Mouse (Mus musculus): ENCODE measurements around the gene Npm3. TPM values are rescaled to one million over a fixed set of nuclear protein-coding genes. Genes with fewer than 3 reads are reported as not detected.

Npm3 gene
- polyA plus RNA-seq, 1 experiment from 2014 or later: 4.6 TPM

DNA sequence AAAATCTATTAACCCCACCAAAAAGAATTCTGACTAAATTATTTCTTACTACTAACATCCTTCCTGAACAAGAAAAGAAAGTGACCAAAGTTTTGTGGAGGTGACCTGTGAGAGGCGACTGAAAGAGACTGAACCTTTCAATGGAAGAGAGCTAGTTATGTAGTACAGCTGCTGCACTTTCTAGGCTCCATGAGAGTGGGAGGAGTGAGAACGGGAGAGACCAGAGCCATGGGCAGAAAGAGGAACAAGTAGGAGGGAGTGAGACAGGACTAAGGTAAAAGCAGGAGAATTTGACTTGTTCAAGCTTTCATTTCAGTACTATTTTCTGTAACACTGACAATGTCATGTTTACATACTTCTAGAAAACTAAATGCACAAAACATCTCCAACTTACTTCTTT lies 26.1 kb upstream of the Npm3 start:
- Histone ChIP-seq H3K4me1 (ENCODE audit: control insufficient read depth, low read depth, low read length) (peaks cover 7% of the 10 kb centered on the region), H3K36me3 (ENCODE audit: control insufficient read depth, insufficient read depth) (peaks cover 73% of the 10 kb centered on the region)
- WGBS (ENCODE audit: insufficient replicate concordance): 70% methylated on average over 2 of the region's 2 CpGs

DNA sequence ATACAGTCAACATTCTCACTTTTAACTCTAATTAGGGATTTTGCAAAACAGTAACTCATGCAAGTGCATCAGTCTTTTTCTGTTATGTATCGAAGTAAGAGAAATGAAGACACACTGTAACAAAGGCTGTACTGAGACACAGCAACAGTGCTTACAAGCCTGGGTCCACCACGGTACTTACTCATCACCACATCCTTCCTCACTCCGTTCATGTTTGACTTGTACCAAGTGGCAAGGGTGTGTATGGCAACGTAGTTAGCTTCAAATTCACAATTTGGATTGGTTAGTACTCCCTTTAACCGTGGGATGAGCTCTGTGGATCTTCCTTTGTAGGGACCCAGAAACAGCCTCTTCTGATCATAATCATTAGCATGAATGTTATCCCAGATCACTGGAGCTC lies 22.1 kb upstream of the Npm3 start:
- Histone ChIP-seq H3K9me3 (replicated peaks; ENCODE audit: control insufficient read depth, low read length) (no peaks in the 10 kb centered on the region), H3K27ac (ENCODE audit: low read length) (no peak overlapping the region), H3K4me1 (ENCODE audit: control insufficient read depth, low read depth, low read length) (no peaks in the 10 kb centered on the region), H3K9ac (ENCODE audit: low read depth, low read length) (no peak overlapping the region), H3K36me3 (ENCODE audit: control insufficient read depth, insufficient read depth) (peaks cover 86% of the 10 kb centered on the region), H3K4me2 (ENCODE audit: low read depth, low read length) (no peak overlapping the region), H3K27me3 (ENCODE audit: control insufficient read depth, insufficient read depth, low read depth, low read length) (no peaks in the 10 kb centered on the region), H3K4me3 (ENCODE audit: low read depth, low read length) (no peak overlapping the region)
- ATAC-seq (ENCODE audit: low read depth): no peak
- 80% methylated on average over 5 of the region's 5 CpGs for WGBS (ENCODE audit: insufficient replicate concordance)

More for the DNA sequence above, 26.1 kb upstream of the Npm3 start:
- Histone ChIP-seq H3K27me3 (ENCODE audit: control insufficient read depth, insufficient read depth, low read depth, low read length) (no peaks in the 10 kb centered on the region), H3K27ac (ENCODE audit: low read length) (no peak overlapping the region), H3K4me2 (ENCODE audit: low read depth, low read length) (no peak overlapping the region), H3K9ac (ENCODE audit: low read depth, low read length) (no peak overlapping the region), H3K4me3 (ENCODE audit: low read depth, low read length) (no peak overlapping the region), H3K9me3 (replicated peaks; ENCODE audit: control insufficient read depth, low read length) (no peaks in the 10 kb centered on the region)
- ATAC-seq (ENCODE audit: low read depth): no peak

DNA sequence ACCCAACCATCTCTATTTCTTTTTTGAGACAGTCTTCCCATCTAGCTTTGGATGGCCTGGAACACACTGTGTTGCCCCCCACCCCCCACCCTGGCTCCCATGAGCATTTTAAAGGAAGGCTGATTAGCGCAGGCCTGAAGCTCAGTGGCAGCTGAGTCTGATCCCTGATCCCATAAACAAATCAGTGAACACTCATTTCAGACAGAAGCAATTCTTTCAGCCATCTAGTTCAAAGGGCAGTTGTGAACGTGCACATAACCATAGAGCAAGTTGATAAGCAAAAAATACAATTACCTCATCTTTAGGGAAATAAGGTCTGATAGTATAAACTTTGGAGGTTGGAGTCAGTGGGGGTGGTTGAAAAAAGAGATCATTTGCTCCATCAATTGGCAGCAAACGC lies 11.4 kb upstream of the Npm3 start:
- Histone ChIP-seq H3K27me3 (ENCODE audit: control insufficient read depth, insufficient read depth, low read depth, low read length) (no peaks in the 10 kb centered on the region), H3K27ac (ENCODE audit: low read length) (no peak overlapping the region), H3K4me2 (ENCODE audit: low read depth, low read length) (no peak overlapping the region), H3K4me1 (ENCODE audit: control insufficient read depth, low read depth, low read length) (no peaks in the 10 kb centered on the region), H3K4me3 (ENCODE audit: low read depth, low read length) (no peak overlapping the region), H3K36me3 (ENCODE audit: control insufficient read depth, insufficient read depth) (peaks cover 83% of the 10 kb centered on the region), H3K9me3 (replicated peaks; ENCODE audit: control insufficient read depth, low read length) (no peaks in the 10 kb centered on the region), H3K9ac (ENCODE audit: low read depth, low read length) (no peak overlapping the region)
- ATAC-seq (ENCODE audit: low read depth): no peak
- WGBS (ENCODE audit: insufficient replicate concordance): 85% methylated on average over 3 of the region's 3 CpGs

DNA sequence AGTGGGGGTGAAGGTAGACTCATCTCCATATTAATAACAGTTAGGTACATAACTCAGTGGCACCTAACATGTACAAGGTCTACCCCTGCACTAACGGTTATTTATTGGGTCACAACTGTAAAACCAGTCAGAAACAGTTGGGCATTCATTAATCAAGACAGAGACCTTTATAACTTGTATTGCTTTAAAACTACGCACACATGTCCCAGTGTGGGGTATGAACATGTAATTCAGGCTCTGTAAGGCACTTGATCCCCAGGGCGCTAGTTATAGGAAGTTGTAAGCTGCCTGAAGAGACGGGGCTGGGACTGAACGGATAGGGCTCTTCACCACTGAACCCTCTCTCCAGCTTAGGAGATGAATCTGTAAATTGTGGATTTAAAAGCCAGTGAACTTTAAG lies 9.3 kb upstream of the Npm3 start:
- Histone ChIP-seq H3K9me3 (replicated peaks; ENCODE audit: control insufficient read depth, low read length) (no peaks in the 10 kb centered on the region), H3K27me3 (ENCODE audit: control insufficient read depth, insufficient read depth, low read depth, low read length) (no peaks in the 10 kb centered on the region), H3K9ac (ENCODE audit: low read depth, low read length) (no peak overlapping the region), H3K27ac (ENCODE audit: low read length) (no peak overlapping the region), H3K36me3 (ENCODE audit: control insufficient read depth, insufficient read depth) (peaks cover 85% of the 10 kb centered on the region), H3K4me3 (ENCODE audit: low read depth, low read length) (no peak overlapping the region), H3K4me2 (ENCODE audit: low read depth, low read length) (no peak overlapping the region), H3K4me1 (ENCODE audit: control insufficient read depth, low read depth, low read length) (no peaks in the 10 kb centered on the region)
- ATAC-seq (ENCODE audit: low read depth): no peak
- WGBS (ENCODE audit: insufficient replicate concordance): 93% methylated on average over 5 of the region's 5 CpGs

DNA sequence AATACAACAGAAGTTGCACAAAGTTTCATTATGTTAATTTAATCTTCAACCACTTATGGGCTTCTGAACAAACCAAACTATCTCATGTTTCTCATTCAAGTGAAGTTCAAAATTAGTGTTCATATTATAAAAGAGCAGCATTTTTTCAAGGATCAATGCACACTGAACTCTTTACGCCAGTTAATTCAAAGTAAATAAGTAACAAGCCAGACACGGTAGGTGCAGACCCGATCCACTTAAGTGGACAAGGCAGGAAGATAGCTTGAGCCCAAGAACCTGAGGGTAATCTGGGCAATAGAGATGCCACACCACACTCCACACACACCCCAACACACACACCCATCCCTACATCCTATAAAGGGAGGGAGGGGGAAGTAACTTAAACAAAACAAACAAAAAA lies 4.2 kb upstream of the Npm3 start:
- peaks cover 6% of the 10 kb centered on the region for H3K4me1 ChIP-seq (ENCODE audit: control insufficient read depth, low read depth, low read length)
- no peaks in the 10 kb centered on the region for H3K9me3 ChIP-seq (replicated peaks; ENCODE audit: control insufficient read depth, low read length)
- no peak overlapping the region for H3K4me3 ChIP-seq (ENCODE audit: low read depth, low read length)
- no peak for ATAC-seq (ENCODE audit: low read depth)
- no peak overlapping the region for H3K4me2 ChIP-seq (ENCODE audit: low read depth, low read length)
- H3K27ac ChIP-seq (ENCODE audit: low read length): no peak overlapping the region
- H3K36me3 ChIP-seq (ENCODE audit: control insufficient read depth, insufficient read depth): peaks cover 64% of the 10 kb centered on the region
- H3K9ac ChIP-seq (ENCODE audit: low read depth, low read length): no peak overlapping the region
- WGBS (ENCODE audit: insufficient replicate concordance): 89% methylated on average over 3 of the region's 3 CpGs
- H3K27me3 ChIP-seq (ENCODE audit: control insufficient read depth, insufficient read depth, low read depth, low read length): no peaks in the 10 kb centered on the region

DNA sequence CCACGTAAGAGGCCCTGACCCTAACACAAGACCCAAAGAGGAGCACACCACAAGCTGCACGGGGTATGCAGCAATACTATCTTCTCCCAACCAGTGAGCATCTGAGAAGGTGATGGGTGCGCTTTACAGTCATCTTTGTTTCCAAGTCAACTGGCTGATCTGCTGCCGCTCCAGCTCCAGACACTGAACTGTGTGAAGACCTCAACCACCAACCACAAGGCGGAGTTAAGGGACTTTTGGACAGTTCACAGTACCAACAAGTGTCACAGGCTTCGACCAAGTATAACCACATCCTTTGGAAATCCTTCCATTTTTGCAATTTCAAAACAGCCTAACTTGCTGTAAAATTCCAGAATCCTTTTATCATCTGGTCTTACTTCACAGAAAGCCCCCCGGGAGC lies 2.5 kb upstream of the Npm3 start:
- H3K9ac ChIP-seq (ENCODE audit: low read depth, low read length): no peak overlapping the region
- WGBS (ENCODE audit: insufficient replicate concordance): 76% methylated on average over 7 of the region's 7 CpGs
- no peaks in the 10 kb centered on the region for H3K27me3 ChIP-seq (ENCODE audit: control insufficient read depth, insufficient read depth, low read depth, low read length)
- H3K4me3 ChIP-seq (ENCODE audit: low read depth, low read length): no peak overlapping the region
- H3K4me2 ChIP-seq (ENCODE audit: low read depth, low read length): no peak overlapping the region
- no peak overlapping the region for H3K27ac ChIP-seq (ENCODE audit: low read length)
- no peak for ATAC-seq (ENCODE audit: low read depth)
- H3K9me3 ChIP-seq (replicated peaks; ENCODE audit: control insufficient read depth, low read length): no peaks in the 10 kb centered on the region
- peaks cover 47% of the 10 kb centered on the region for H3K36me3 ChIP-seq (ENCODE audit: control insufficient read depth, insufficient read depth)
- H3K4me1 ChIP-seq (ENCODE audit: control insufficient read depth, low read depth, low read length): peaks cover 17% of the 10 kb centered on the region

DNA sequence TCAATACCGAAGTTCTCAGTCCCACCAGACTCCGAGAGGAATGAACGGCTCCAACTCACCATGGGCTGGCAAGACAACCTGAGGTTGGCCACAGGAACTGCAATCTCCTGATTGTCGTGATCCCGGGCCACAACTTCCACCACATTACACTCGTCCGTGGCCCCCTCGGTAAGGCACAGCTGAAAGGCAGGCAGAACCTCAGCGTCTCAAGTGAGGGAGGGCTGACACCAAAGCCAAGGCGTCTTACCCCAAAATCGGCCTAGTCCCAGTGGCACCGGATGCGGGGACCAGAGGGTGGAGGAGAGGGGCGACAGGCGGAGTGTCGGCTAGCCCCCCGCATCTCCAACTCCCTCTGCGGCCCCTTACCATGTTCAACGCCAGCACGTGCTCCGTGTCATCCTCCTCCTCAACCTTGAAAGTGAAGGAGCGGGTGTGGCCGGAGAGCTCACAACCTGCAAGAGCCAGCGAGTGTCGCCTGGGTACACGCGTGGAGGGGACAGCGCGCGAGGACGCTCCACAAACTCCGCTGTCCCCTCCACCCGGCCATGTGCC lies 624 bp downstream of the Npm3 start:
- H3K4me1 ChIP-seq (ENCODE audit: control insufficient read depth, low read depth, low read length): peaks cover 22% of the 10 kb centered on the region

DNA sequence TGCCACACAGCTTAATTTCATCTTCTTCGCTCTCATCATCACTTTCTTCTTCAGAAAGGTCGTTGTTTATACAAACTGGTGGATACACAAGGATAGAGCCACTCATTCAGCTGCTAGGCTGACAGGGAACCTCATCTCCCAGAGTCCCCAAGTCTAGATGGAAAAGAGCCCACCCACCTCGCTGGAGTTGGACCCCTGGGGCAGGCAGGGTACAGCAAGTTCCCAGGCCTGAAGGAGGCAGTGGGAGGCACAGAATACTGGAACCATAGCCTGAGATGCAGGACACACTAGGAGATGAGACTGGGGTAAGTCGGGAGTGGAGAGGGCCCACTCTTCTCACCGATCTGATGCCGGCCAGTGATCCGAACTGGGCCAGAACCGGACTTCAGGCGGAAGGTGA lies 1.2 kb downstream of the Npm3 start:
- H3K4me2 ChIP-seq (ENCODE audit: low read depth, low read length): peak overlapping the region; percentile 95
- H3K27me3 ChIP-seq (ENCODE audit: control insufficient read depth, insufficient read depth, low read depth, low read length): peaks cover 32% of the 10 kb centered on the region
- peaks cover 22% of the 10 kb centered on the region for H3K4me1 ChIP-seq (ENCODE audit: control insufficient read depth, low read depth, low read length)
- H3K9me3 ChIP-seq (replicated peaks; ENCODE audit: control insufficient read depth, low read length): no peaks in the 10 kb centered on the region
- peak overlapping the region; percentile 87 for H3K4me3 ChIP-seq (ENCODE audit: low read depth, low read length)
- WGBS (ENCODE audit: insufficient replicate concordance): 32% methylated on average over 9 of the region's 9 CpGs
- H3K9ac ChIP-seq (ENCODE audit: low read depth, low read length): peak overlapping the region; percentile 80
- no peak overlapping the region for H3K27ac ChIP-seq (ENCODE audit: low read length)
- ATAC-seq (ENCODE audit: low read depth): no peak
- peaks cover 15% of the 10 kb centered on the region for H3K36me3 ChIP-seq (ENCODE audit: control insufficient read depth, insufficient read depth)

More for the DNA sequence above, 624 bp downstream of the Npm3 start:
- H3K36me3 ChIP-seq (ENCODE audit: control insufficient read depth, insufficient read depth): peaks cover 19% of the 10 kb centered on the region
- under 1% methylated on average over 33 of the region's 33 CpGs for WGBS (ENCODE audit: insufficient replicate concordance)
- peak overlapping the region; percentile 95 for H3K4me2 ChIP-seq (ENCODE audit: low read depth, low read length)
- peak overlapping the region; percentile 87 for H3K4me3 ChIP-seq (ENCODE audit: low read depth, low read length)
- no peak overlapping the region for H3K27ac ChIP-seq (ENCODE audit: low read length)
- ATAC-seq (ENCODE audit: low read depth): peak; percentile 19
- H3K9ac ChIP-seq (ENCODE audit: low read depth, low read length): peak overlapping the region; percentile 80
- peaks cover 26% of the 10 kb centered on the region for H3K27me3 ChIP-seq (ENCODE audit: control insufficient read depth, insufficient read depth, low read depth, low read length)
- H3K9me3 ChIP-seq (replicated peaks; ENCODE audit: control insufficient read depth, low read length): no peaks in the 10 kb centered on the region

DNA sequence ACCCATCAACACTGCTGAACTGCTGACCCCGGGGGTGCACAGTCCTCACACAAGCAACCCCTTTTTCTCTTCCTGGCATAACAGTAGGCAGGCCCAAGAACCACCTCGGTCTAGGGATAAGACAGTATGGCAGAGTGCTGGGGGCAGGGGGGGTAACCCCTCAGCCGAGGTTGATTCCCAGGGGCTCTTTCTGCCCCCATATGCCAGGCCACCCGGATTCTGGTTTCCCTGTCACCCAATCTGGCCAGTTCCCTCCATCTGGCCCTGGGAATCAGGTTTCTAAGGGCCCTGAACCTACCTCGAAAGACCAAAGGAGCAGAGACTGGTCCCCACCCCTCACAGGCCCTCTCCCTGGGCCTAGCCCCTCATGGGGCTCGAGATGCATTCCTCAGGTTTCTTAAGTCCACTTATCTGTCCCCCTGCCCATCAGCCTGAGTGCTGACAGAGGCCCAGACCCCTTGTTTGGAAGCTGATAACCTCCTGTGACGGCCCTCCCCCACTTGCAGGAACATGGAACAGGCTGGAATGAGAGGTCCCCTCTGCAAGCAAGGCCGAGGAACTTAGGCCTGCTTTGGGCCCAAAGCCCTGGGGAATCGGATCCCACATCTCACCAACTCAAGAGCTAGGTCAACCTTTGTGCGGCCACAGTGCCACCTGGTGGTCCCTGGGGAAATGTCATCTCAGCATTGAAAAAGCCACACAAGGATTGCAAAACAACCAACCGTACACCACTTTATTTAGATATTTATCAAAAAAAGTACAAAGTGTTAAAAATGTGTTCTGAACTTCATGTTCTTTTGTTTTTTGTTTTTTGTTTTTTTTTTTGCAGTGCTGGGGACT lies 2.1 kb downstream of the Npm3 start:
- Histone ChIP-seq H3K36me3 (ENCODE audit: control insufficient read depth, insufficient read depth) (peaks cover 9% of the 10 kb centered on the region), H3K9ac (ENCODE audit: low read depth, low read length) (no peak overlapping the region), H3K27ac (ENCODE audit: low read length) (no peak overlapping the region), H3K4me1 (ENCODE audit: control insufficient read depth, low read depth, low read length) (peaks cover 22% of the 10 kb centered on the region), H3K27me3 (ENCODE audit: control insufficient read depth, insufficient read depth, low read depth, low read length) (peaks cover 42% of the 10 kb centered on the region), H3K9me3 (replicated peaks; ENCODE audit: control insufficient read depth, low read length) (no peaks in the 10 kb centered on the region), H3K4me2 (ENCODE audit: low read depth, low read length) (no peak overlapping the region), H3K4me3 (ENCODE audit: low read depth, low read length) (no peak overlapping the region)
- 29% methylated on average over 11 of the region's 11 CpGs for WGBS (ENCODE audit: insufficient replicate concordance)
- ATAC-seq (ENCODE audit: low read depth): no peak
